Mouse (Mus musculus): ENCODE results near the gene Mustn1. TPM values are rescaled to one million over a fixed set of nuclear protein-coding genes. Genes with fewer than 3 reads are reported as not detected.
A peak's percentile ranks its signal among the peaks of the same experiment; 100 is the strongest.

Gene Mustn1
- polyA plus RNA-seq, 1 experiment from 2014 or later = 29.2 TPM

- Histone ChIP-seq H3K9ac (ENCODE audit: low read length) (no peak overlapping the region), H3K4me2 (replicated peaks; ENCODE audit: low read depth) (no peak overlapping the region), H3K36me3 (ENCODE audit: control insufficient read depth, insufficient read depth, low read length) (no peaks in the 10 kb centered on the region), H3K4me3 (ENCODE audit: low read depth, low read length) (no peak overlapping the region), H3K4me1 (replicated peaks; ENCODE audit: control insufficient read depth, insufficient read depth) (no peaks in the 10 kb centered on the region; the same call in 1 of the 2 replicates), H3K27me3 (ENCODE audit: control insufficient read depth, insufficient read depth, low read length) (no peaks in the 10 kb centered on the region), H3K9me3 (ENCODE audit: control insufficient read depth, low read length) (no peaks in the 10 kb centered on the region), H3K27ac (replicated peaks) (no peak overlapping the region)
- no peak for ATAC-seq (ENCODE audit: low FRiP score, low TSS enrichment)
- no peak for TF ChIP-seq CTCF (IDR thresholded peaks at IDR 0.05; ENCODE audit: low read depth)
- TF ChIP-seq EP300 (optimal IDR thresholded peaks at IDR 0.05) = no peak
- DNase-seq (ENCODE audit: low spot score) = no peak
- 74% methylated on average over 5 of the region's 5 CpGs for WGBS
Observed at GRCm38 (mm10) chr14:30913404-30913803, 34.4 kb downstream of the Mustn1 start.

- no peaks in the 10 kb centered on the region for H3K27me3 ChIP-seq (ENCODE audit: control insufficient read depth, insufficient read depth, low read length)
- ATAC-seq (ENCODE audit: low FRiP score, low TSS enrichment) (peak; percentile 25; the same call in 1 of the 2 replicates), DNase-seq (ENCODE audit: low spot score) (no peak)
- 79% methylated on average over 1 of the region's 1 CpGs for WGBS
- no peaks in the 10 kb centered on the region for H3K36me3 ChIP-seq (ENCODE audit: control insufficient read depth, insufficient read depth, low read length)
- H3K4me3 ChIP-seq (ENCODE audit: low read depth, low read length) = no peak overlapping the region
- no peaks in the 10 kb centered on the region for H3K9me3 ChIP-seq (ENCODE audit: control insufficient read depth, low read length)
- H3K4me2 ChIP-seq (replicated peaks; ENCODE audit: low read depth) = no peak overlapping the region
- H3K4me1 ChIP-seq (replicated peaks; ENCODE audit: control insufficient read depth, insufficient read depth) = no peaks in the 10 kb centered on the region; the same call in 1 of the 2 replicates
- peak overlapping the region; percentile 61 for H3K27ac ChIP-seq (replicated peaks)
- no peak overlapping the region for H3K9ac ChIP-seq (ENCODE audit: low read length)
- TF ChIP-seq CTCF (IDR thresholded peaks at IDR 0.05; ENCODE audit: low read depth) (no peak), EP300 (optimal IDR thresholded peaks at IDR 0.05) (no peak)
Observed at GRCm38 (mm10) chr14:30916516-30916915, 37.5 kb downstream of the Mustn1 start.

DNA sequence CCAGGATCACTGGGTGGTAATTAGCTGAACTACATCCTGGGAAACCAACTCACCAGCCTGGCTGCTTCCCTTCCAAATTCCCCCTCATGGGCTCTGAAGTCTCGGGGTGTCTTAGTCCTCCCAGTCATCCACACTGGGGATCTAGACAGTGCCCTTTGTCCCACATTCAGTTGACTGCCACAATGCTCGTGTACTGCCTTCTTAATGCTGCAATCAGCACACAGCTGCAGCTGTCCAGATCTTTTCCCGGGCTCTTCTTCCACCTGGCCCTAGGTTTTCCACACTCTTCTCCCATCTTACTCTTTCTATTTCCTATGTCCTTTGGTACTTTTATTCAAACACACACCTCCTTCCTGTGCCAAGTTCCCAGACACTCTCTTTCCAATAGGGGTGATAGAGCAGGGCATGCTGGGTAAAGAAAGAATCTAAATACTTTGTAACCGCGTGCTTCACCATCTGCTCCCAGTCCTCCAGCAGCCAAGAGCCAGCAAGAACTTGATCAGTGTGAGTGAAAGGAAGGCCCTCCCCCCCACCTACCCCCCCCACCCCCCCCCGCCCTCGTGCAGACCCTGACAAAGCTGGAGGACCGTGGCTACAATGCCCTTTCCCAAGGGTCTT, 43.2 kb downstream of the Mustn1 start:
- no peaks in the 10 kb centered on the region for H3K9me3 ChIP-seq (ENCODE audit: control insufficient read depth, low read length)
- no peaks in the 10 kb centered on the region for H3K36me3 ChIP-seq (ENCODE audit: control insufficient read depth, insufficient read depth, low read length)
- 43% methylated on average over 8 of the region's 8 CpGs for WGBS
- no peak for TF ChIP-seq CTCF (IDR thresholded peaks at IDR 0.05; ENCODE audit: low read depth)
- no peak overlapping the region for H3K27ac ChIP-seq (replicated peaks)
- no peak for ATAC-seq (ENCODE audit: low FRiP score, low TSS enrichment)
- H3K4me1 ChIP-seq (replicated peaks; ENCODE audit: control insufficient read depth, insufficient read depth) = no peaks in the 10 kb centered on the region
- no peak overlapping the region for H3K4me3 ChIP-seq (ENCODE audit: low read depth, low read length)
- no peak for DNase-seq (ENCODE audit: low spot score)
- H3K4me2 ChIP-seq (replicated peaks; ENCODE audit: low read depth) = no peak overlapping the region
- no peak overlapping the region for H3K9ac ChIP-seq (ENCODE audit: low read length)
- no peaks in the 10 kb centered on the region for H3K27me3 ChIP-seq (ENCODE audit: control insufficient read depth, insufficient read depth, low read length)

DNA sequence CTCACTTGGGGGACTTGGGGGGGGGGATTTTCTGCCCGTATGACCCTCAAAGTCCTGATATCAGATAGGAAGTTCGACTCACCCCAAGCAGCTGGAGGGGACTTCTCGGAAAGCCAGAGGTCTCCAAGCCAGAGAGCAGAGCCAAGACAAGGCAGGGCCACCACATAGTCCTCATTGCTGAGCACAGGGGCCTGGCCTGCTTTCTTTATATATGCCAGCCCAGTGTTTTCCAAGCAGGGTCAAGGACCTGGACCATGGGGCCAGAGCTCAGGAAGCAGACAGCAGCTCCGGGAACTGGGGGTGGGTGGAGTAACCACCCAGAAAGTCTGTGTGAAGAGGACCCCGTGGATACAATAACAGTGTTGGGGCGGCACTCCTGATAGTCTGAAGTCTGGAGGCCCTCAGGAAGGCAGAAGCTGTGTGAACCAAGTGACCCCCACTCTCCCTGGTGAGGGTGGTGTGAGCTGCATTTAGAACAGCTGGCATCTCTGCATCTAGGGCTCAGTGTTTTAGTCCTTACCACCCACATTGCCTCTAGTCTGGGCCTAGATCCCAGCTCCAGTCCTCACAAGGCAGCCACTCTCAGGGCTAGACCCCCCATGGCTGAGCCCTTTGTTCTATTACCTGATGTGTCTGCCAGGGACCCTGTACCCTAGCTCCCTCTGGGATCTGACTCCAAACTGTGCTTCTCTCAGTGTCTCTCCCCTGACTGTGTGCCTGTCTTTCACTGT, 44.5 kb downstream of the Mustn1 start, which contains the start of gene Itih3:
Itih3 (minus strand) TSS at position 386 of the 731 bp plus-strand sequence.
- no peaks in the 10 kb centered on the region for H3K36me3 ChIP-seq (ENCODE audit: control insufficient read depth, insufficient read depth, low read length)
- no peak for TF ChIP-seq EP300 (optimal IDR thresholded peaks at IDR 0.05)
- no peak for TF ChIP-seq CTCF (IDR thresholded peaks at IDR 0.05; ENCODE audit: low read depth)
- 49% methylated on average over 6 of the region's 6 CpGs for WGBS

GRCm38 (mm10) chr14:30925492-30925891, 46.5 kb downstream of the Mustn1 start:
- 89% methylated on average over 3 of the region's 3 CpGs for WGBS
- TF ChIP-seq EP300 (optimal IDR thresholded peaks at IDR 0.05) = no peak
- no peak for TF ChIP-seq CTCF (IDR thresholded peaks at IDR 0.05; ENCODE audit: low read depth)
- no peaks in the 10 kb centered on the region for H3K36me3 ChIP-seq (ENCODE audit: control insufficient read depth, insufficient read depth, low read length)
- no peaks in the 10 kb centered on the region for H3K4me1 ChIP-seq (replicated peaks; ENCODE audit: control insufficient read depth, insufficient read depth)
- H3K9ac ChIP-seq (ENCODE audit: low read length) = no peak overlapping the region
- H3K4me3 ChIP-seq (ENCODE audit: low read depth, low read length) = no peak overlapping the region
- no peaks in the 10 kb centered on the region for H3K9me3 ChIP-seq (ENCODE audit: control insufficient read depth, low read length)
- H3K27me3 ChIP-seq (ENCODE audit: control insufficient read depth, insufficient read depth, low read length) = no peaks in the 10 kb centered on the region
- no peak overlapping the region for H3K4me2 ChIP-seq (replicated peaks; ENCODE audit: low read depth)
- H3K27ac ChIP-seq (replicated peaks) = no peak overlapping the region
- DNase-seq (ENCODE audit: low spot score) (no peak), ATAC-seq (ENCODE audit: low FRiP score, low TSS enrichment) (no peak)

More for the DNA sequence above, 44.5 kb downstream of the Mustn1 start, which contains the start of gene Itih3:
- no peak for DNase-seq (ENCODE audit: low spot score)
- H3K4me2 ChIP-seq (replicated peaks; ENCODE audit: low read depth) = no peak within 1 kb of the TSS
- H3K27ac ChIP-seq (replicated peaks) = peak within 1 kb of the TSS; percentile 24; the same call in 1 of the 2 replicates
- H3K27me3 ChIP-seq (ENCODE audit: control insufficient read depth, insufficient read depth, low read length) = no peaks in the 10 kb centered on the region
- no peaks in the 10 kb centered on the region for H3K4me1 ChIP-seq (replicated peaks; ENCODE audit: control insufficient read depth, insufficient read depth)
- ATAC-seq (ENCODE audit: low FRiP score, low TSS enrichment) = peak; percentile 30; the same call in 1 of the 2 replicates
- H3K9ac ChIP-seq (ENCODE audit: low read length) = no peak within 1 kb of the TSS
- H3K9me3 ChIP-seq (ENCODE audit: control insufficient read depth, low read length) = no peaks in the 10 kb centered on the region
- no peak within 1 kb of the TSS for H3K4me3 ChIP-seq (ENCODE audit: low read depth, low read length)

DNA sequence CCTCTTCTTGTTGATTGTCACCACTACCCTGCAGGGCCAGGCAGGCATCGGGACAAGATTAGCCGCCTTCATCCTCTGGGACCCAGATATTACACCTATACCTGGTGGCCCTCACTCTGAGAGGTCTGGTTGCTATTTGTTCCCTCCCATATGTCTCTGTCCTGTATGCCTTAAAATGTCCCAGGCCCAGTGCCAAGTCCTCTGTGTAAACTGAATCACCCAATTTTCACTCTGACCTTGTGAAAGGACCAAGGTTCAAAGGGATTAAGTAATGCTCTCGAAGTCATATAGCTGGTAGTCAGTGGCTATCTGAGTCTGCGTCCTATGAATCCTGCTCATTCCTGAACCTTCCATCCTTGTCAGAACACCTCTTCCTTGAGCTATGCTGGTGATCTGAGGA, 51.4 kb downstream of the Mustn1 start:
- Histone ChIP-seq H3K4me1 (replicated peaks; ENCODE audit: control insufficient read depth, insufficient read depth) (no peaks in the 10 kb centered on the region), H3K4me2 (replicated peaks; ENCODE audit: low read depth) (no peak overlapping the region), H3K9ac (ENCODE audit: low read length) (no peak overlapping the region), H3K27ac (replicated peaks) (no peak overlapping the region), H3K4me3 (ENCODE audit: low read depth, low read length) (no peak overlapping the region), H3K36me3 (ENCODE audit: control insufficient read depth, insufficient read depth, low read length) (no peaks in the 10 kb centered on the region), H3K27me3 (ENCODE audit: control insufficient read depth, insufficient read depth, low read length) (no peaks in the 10 kb centered on the region), H3K9me3 (ENCODE audit: control insufficient read depth, low read length) (no peaks in the 10 kb centered on the region)
- DNase-seq (ENCODE audit: low spot score) (no peak), ATAC-seq (ENCODE audit: low FRiP score, low TSS enrichment) (no peak)
- WGBS = 86% methylated on average over 4 of the region's 4 CpGs
- no peak for TF ChIP-seq EP300 (optimal IDR thresholded peaks at IDR 0.05)
- TF ChIP-seq CTCF (IDR thresholded peaks at IDR 0.05; ENCODE audit: low read depth) = no peak

Other genes starting within 250 kb of the Mustn1 start
- gene Rft1, start 224.8 kb upstream of the Mustn1 start, polyA plus RNA-seq (2015; fragmentation: Nextera tagmentation; extraction: Ambion mirVana) = 12.1 and 12.3 TPM in 2 replicates
- 5.4 and 6.2 TPM in 2 replicates for gene Sfmbt1, start 164.4 kb upstream of the Mustn1 start, polyA plus RNA-seq (2015; fragmentation: Nextera tagmentation; extraction: Ambion mirVana)
- 22.2 and 24.0 TPM in 2 replicates for gene Tmem110, start 53.6 kb upstream of the Mustn1 start, polyA plus RNA-seq (2015; fragmentation: Nextera tagmentation; extraction: Ambion mirVana)
- gene Itih4, start 7.3 kb downstream of the Mustn1 start, polyA plus RNA-seq (2015; fragmentation: Nextera tagmentation; extraction: Ambion mirVana) = 1.2 and 2.4 TPM in 2 replicates
- 2.1 and 5.1 TPM in 2 replicates for gene Itih3, start 44.6 kb downstream of the Mustn1 start, polyA plus RNA-seq (2015; fragmentation: Nextera tagmentation; extraction: Ambion mirVana)
- 0.21 and 0.40 TPM in 2 replicates for gene Itih1, start 64.1 kb downstream of the Mustn1 start, polyA plus RNA-seq (2015; fragmentation: Nextera tagmentation; extraction: Ambion mirVana)
- 4.1 and 4.2 TPM in 2 replicates for gene Nek4, start 72.2 kb downstream of the Mustn1 start, polyA plus RNA-seq (2015; fragmentation: Nextera tagmentation; extraction: Ambion mirVana)
- 28.2 and 29.7 TPM in 2 replicates for gene Glt8d1, start 122.2 kb downstream of the Mustn1 start, polyA plus RNA-seq (2015; fragmentation: Nextera tagmentation; extraction: Ambion mirVana)
- gene Spcs1, start 122.5 kb downstream of the Mustn1 start, polyA plus RNA-seq (2015; fragmentation: Nextera tagmentation; extraction: Ambion mirVana) = 508 and 513 TPM in 2 replicates
- gene Pbrm1, start 139.9 kb downstream of the Mustn1 start, polyA plus RNA-seq (2015; fragmentation: Nextera tagmentation; extraction: Ambion mirVana) = 47.8 and 47.9 TPM in 2 replicates
- 58.0 and 70.7 TPM in 2 replicates for gene Gnl3, start 140.0 kb downstream of the Mustn1 start, polyA plus RNA-seq (2015; fragmentation: Nextera tagmentation; extraction: Ambion mirVana)
- gene Smim4, start 249.8 kb downstream of the Mustn1 start, polyA plus RNA-seq (2015; fragmentation: Nextera tagmentation; extraction: Ambion mirVana) = 99.3 and 108 TPM in 2 replicates